Mouse (Mus musculus) limb, embryonic 13.5 days (tissue): ENCODE results near the gene Pih1d1. TPM values are rescaled to one million over a fixed set of nuclear protein-coding genes. Genes with fewer than 3 reads are reported as not detected.

Experiments
- ATAC-seq: fragments of 200-750 bp; cut with Nextera tagmentation; 2 replicates; pipeline ENCODE4 v1.8.0; 2017; ENCODE audit warnings: low read depth, moderate number of reproducible peaks, moderate TSS enrichment; ENCODE audit not compliant: low FRiP score
- H3K27ac ChIP-seq: fragments of 300-500 bp; sonication (generic); 2 replicates; pipeline ENCODE4 v1.5.1; 2015; ENCODE audit warnings: inconsistent platforms, mild to moderate bottlenecking, moderate library complexity
- H3K27me3 ChIP-seq: fragments of 300-500 bp; sonication (generic); 2 replicates; pipeline ENCODE4 v1.6.1; 2015; ENCODE audit warnings: mild to moderate bottlenecking, inconsistent platforms
- H3K36me3 ChIP-seq: fragments of 300-500 bp; sonication (generic); 2 replicates; pipeline ENCODE4 v1.6.1; 2015; ENCODE audit warnings: inconsistent platforms, mild to moderate bottlenecking, moderate library complexity
- H3K4me1 ChIP-seq: fragments of 300-500 bp; sonication (generic); 2 replicates; pipeline ENCODE4 v1.6.1; 2015; ENCODE audit warnings: inconsistent platforms
- H3K4me2 ChIP-seq: fragments of 300-500 bp; sonication (generic); replicated peaks from 2 replicates; pipeline ENCODE4 v1.6.1; 2015; ENCODE audit warnings: inconsistent platforms, mild to moderate bottlenecking, moderate library complexity
- H3K4me3 ChIP-seq: fragments of 300-500 bp; sonication (generic); 2 replicates; pipeline ENCODE4 v1.5.1; 2015; ENCODE audit warnings: moderate library complexity, mild to moderate bottlenecking, inconsistent platforms
- H3K9ac ChIP-seq: fragments of 300-500 bp; sonication (generic); 2 replicates; pipeline ENCODE4 v1.6.1; 2015; ENCODE audit warnings: mild to moderate bottlenecking, inconsistent platforms
- H3K9me3 ChIP-seq: fragments of 300-500 bp; sonication (generic); 2 replicates; pipeline ENCODE4 v1.6.1; 2016; ENCODE audit warnings: inconsistent platforms
- WGBS: fragments of 180-500 bp; shearing (Covaris S2); methylation state at CpG from one replicate; pipeline ENCODE4 v1.1.7; 2015; 5-methylcytosine and 5-hydroxymethylcytosine counted together
- polyA plus RNA-seq: library from polyadenylated mRNA; unstranded; fragments of >200 nt; fragmentation: Nextera tagmentation; extraction: Ambion mirVana; gene quantifications from 2 replicates; pipeline ENCODE4 v1.2.1, GENCODE M21; 2015

Gene Pih1d1
- polyA plus RNA-seq, 1 experiment from 2014 or later = 87.1 TPM

GRCm38 (mm10) chr7:45138403-45138802, 15.7 kb upstream of the Pih1d1 start:
- WGBS = 79% methylated on average over 1 of the region's 1 CpGs

GRCm38 (mm10) chr7:45139904-45140723, 14.0 kb upstream of the Pih1d1 start:
- peaks cover 39% of the 10 kb centered on the region for H3K36me3 ChIP-seq
- no peaks in the 10 kb centered on the region for H3K9me3 ChIP-seq
- WGBS = 69% methylated on average over 8 of the region's 8 CpGs
- H3K4me1 ChIP-seq = 0 out of 2 replicates have a peak, but pooled peaks cover 7% of the 10 kb centered on the region
- H3K27ac ChIP-seq = no peak overlapping the region
- no peak for ATAC-seq
- no peak overlapping the region for H3K4me3 ChIP-seq
- peaks cover 21% of the 10 kb centered on the region for H3K27me3 ChIP-seq
- no peak overlapping the region for H3K4me2 ChIP-seq
- H3K9ac ChIP-seq = no peak overlapping the region

More at GRCm38 (mm10) chr7:45138403-45138802, 15.7 kb upstream of the Pih1d1 start:
- Histone ChIP-seq H3K9me3 (no peaks in the 10 kb centered on the region), H3K36me3 (peaks cover 21% of the 10 kb centered on the region), H3K4me3 (no peak overlapping the region), H3K9ac (0 out of 2 replicates have a peak overlapping the region, but pooled peaks have one; percentile 19), H3K27me3 (peaks cover 31% of the 10 kb centered on the region), H3K27ac (no peak overlapping the region), H3K4me1 (0 out of 2 replicates have a peak, but pooled peaks cover 7% of the 10 kb centered on the region), H3K4me2 (no peak overlapping the region)
- no peak for ATAC-seq

- no peak overlapping the region for H3K4me2 ChIP-seq
- no peaks in the 10 kb centered on the region for H3K9me3 ChIP-seq
- H3K36me3 ChIP-seq = peaks cover 51% of the 10 kb centered on the region
- ATAC-seq = no peak
- H3K27me3 ChIP-seq = peaks cover 13% of the 10 kb centered on the region
- H3K9ac ChIP-seq = no peak overlapping the region
- 86% methylated on average over 3 of the region's 3 CpGs for WGBS
- no peaks in the 10 kb centered on the region for H3K4me1 ChIP-seq
- no peak overlapping the region for H3K4me3 ChIP-seq
- H3K27ac ChIP-seq = no peak overlapping the region
Observed at GRCm38 (mm10) chr7:45141319-45141718, 12.8 kb upstream of the Pih1d1 start.

GRCm38 (mm10) chr7:45141914-45142313, 12.2 kb upstream of the Pih1d1 start:
- H3K27ac ChIP-seq = no peak overlapping the region
- H3K36me3 ChIP-seq = peaks cover 57% of the 10 kb centered on the region
- no peaks in the 10 kb centered on the region for H3K9me3 ChIP-seq
- H3K4me3 ChIP-seq = no peak overlapping the region
- no peak overlapping the region for H3K9ac ChIP-seq
- WGBS = 90% methylated on average over 5 of the region's 5 CpGs
- no peak overlapping the region for H3K4me2 ChIP-seq
- H3K4me1 ChIP-seq = no peaks in the 10 kb centered on the region
- ATAC-seq = no peak
- H3K27me3 ChIP-seq = peaks cover 9% of the 10 kb centered on the region

- Histone ChIP-seq H3K36me3 (peaks cover 76% of the 10 kb centered on the region), H3K27me3 (no peaks in the 10 kb centered on the region), H3K9ac (0 out of 2 replicates have a peak overlapping the region, but pooled peaks have one; percentile 35), H3K27ac (no peak overlapping the region), H3K4me2 (no peak overlapping the region), H3K9me3 (no peaks in the 10 kb centered on the region), H3K4me1 (no peaks in the 10 kb centered on the region), H3K4me3 (no peak overlapping the region)
- ATAC-seq = no peak
- WGBS = 90% methylated on average over 13 of the region's 13 CpGs
Observed at GRCm38 (mm10) chr7:45144368-45145174, 9.5 kb upstream of the Pih1d1 start.

GRCm38 (mm10) chr7:45145460-45145859, 8.6 kb upstream of the Pih1d1 start:
- Histone ChIP-seq H3K4me2 (no peak overlapping the region), H3K4me1 (peaks cover 4% of the 10 kb centered on the region; the same call in 1 of the 2 replicates)
- 93% methylated on average over 8 of the region's 8 CpGs for WGBS

GRCm38 (mm10) chr7:45147267-45147666, 6.8 kb upstream of the Pih1d1 start:
- H3K27me3 ChIP-seq = no peaks in the 10 kb centered on the region
- no peak overlapping the region for H3K4me2 ChIP-seq
- no peaks in the 10 kb centered on the region for H3K9me3 ChIP-seq
- no peak for ATAC-seq
- peaks cover 20% of the 10 kb centered on the region for H3K4me1 ChIP-seq
- peaks cover 66% of the 10 kb centered on the region for H3K36me3 ChIP-seq
- no peak overlapping the region for H3K27ac ChIP-seq
- no peak overlapping the region for H3K4me3 ChIP-seq
- H3K9ac ChIP-seq = no peak overlapping the region
- WGBS = 94% methylated on average over 11 of the region's 11 CpGs

More at GRCm38 (mm10) chr7:45145460-45145859, 8.6 kb upstream of the Pih1d1 start:
- H3K27me3 ChIP-seq = no peaks in the 10 kb centered on the region
- H3K4me3 ChIP-seq = no peak overlapping the region
- ATAC-seq = no peak
- no peaks in the 10 kb centered on the region for H3K9me3 ChIP-seq
- no peak overlapping the region for H3K9ac ChIP-seq
- no peak overlapping the region for H3K27ac ChIP-seq
- H3K36me3 ChIP-seq = peaks cover 76% of the 10 kb centered on the region

- H3K9me3 ChIP-seq = no peaks in the 10 kb centered on the region
- H3K27ac ChIP-seq = no peak overlapping the region
- no peak overlapping the region for H3K4me2 ChIP-seq
- H3K36me3 ChIP-seq = peaks cover 60% of the 10 kb centered on the region
- H3K9ac ChIP-seq = no peak overlapping the region
- H3K4me3 ChIP-seq = no peak overlapping the region
- whole genome bisulfite sequencing = 88% methylated on average over 11 of the region's 11 CpGs
- H3K27me3 ChIP-seq = no peaks in the 10 kb centered on the region
- H3K4me1 ChIP-seq = peaks cover 20% of the 10 kb centered on the region
- no peak for ATAC-seq
Observed at GRCm38 (mm10) chr7:45147899-45148298, 6.2 kb upstream of the Pih1d1 start.

GRCm38 (mm10) chr7:45148534-45149098, 5.5 kb upstream of the Pih1d1 start:
- no peak overlapping the region for H3K9ac ChIP-seq
- no peak overlapping the region for H3K4me3 ChIP-seq
- H3K4me1 ChIP-seq = peaks cover 25% of the 10 kb centered on the region
- 66% methylated on average over 4 of the region's 4 CpGs for WGBS
- H3K27me3 ChIP-seq = no peaks in the 10 kb centered on the region
- H3K36me3 ChIP-seq = peaks cover 52% of the 10 kb centered on the region
- no peak overlapping the region for H3K27ac ChIP-seq
- ATAC-seq = no peak
- H3K4me2 ChIP-seq = no peak overlapping the region
- H3K9me3 ChIP-seq = no peaks in the 10 kb centered on the region

- no peak overlapping the region for H3K4me3 ChIP-seq
- H3K4me1 ChIP-seq = peaks cover 26% of the 10 kb centered on the region
- H3K27me3 ChIP-seq = no peaks in the 10 kb centered on the region
- peak overlapping the region; percentile 8; the same call in 1 of the 2 replicates for H3K9ac ChIP-seq
- H3K36me3 ChIP-seq = peaks cover 43% of the 10 kb centered on the region
- ATAC-seq = no peak
- H3K27ac ChIP-seq = no peak overlapping the region
- WGBS = 72% methylated on average over 6 of the region's 6 CpGs
- no peak overlapping the region for H3K4me2 ChIP-seq
- no peaks in the 10 kb centered on the region for H3K9me3 ChIP-seq
Observed at GRCm38 (mm10) chr7:45149545-45149944, 4.6 kb upstream of the Pih1d1 start.

GRCm38 (mm10) chr7:45150321-45150720, 3.8 kb upstream of the Pih1d1 start:
- H3K4me1 ChIP-seq = peaks cover 32% of the 10 kb centered on the region
- no peak overlapping the region for H3K4me3 ChIP-seq
- ATAC-seq = no peak
- H3K27ac ChIP-seq = no peak overlapping the region
- no peaks in the 10 kb centered on the region for H3K9me3 ChIP-seq
- H3K4me2 ChIP-seq = no peak overlapping the region
- peak overlapping the region; percentile 31; the same call in 1 of the 2 replicates for H3K9ac ChIP-seq
- H3K36me3 ChIP-seq = peaks cover 35% of the 10 kb centered on the region
- 43% methylated on average over 4 of the region's 4 CpGs for WGBS
- no peaks in the 10 kb centered on the region for H3K27me3 ChIP-seq

GRCm38 (mm10) chr7:45151303-45151702, 2.8 kb upstream of the Pih1d1 start:
- Histone ChIP-seq H3K4me3 (no peak overlapping the region), H3K4me2 (no peak overlapping the region; the same call in 1 of the 2 replicates), H3K9me3 (no peaks in the 10 kb centered on the region), H3K36me3 (peaks cover 26% of the 10 kb centered on the region), H3K27ac (no peak overlapping the region; the same call in 1 of the 2 replicates), H3K9ac (0 out of 2 replicates have a peak overlapping the region, but pooled peaks have one; percentile 25), H3K4me1 (peaks cover 35% of the 10 kb centered on the region), H3K27me3 (no peaks in the 10 kb centered on the region)
- WGBS = 31% methylated on average over 11 of the region's 11 CpGs
- ATAC-seq = no peak
